ENCODE assay signal across 25 mouse cellular contexts in the genomic region with DNA sequence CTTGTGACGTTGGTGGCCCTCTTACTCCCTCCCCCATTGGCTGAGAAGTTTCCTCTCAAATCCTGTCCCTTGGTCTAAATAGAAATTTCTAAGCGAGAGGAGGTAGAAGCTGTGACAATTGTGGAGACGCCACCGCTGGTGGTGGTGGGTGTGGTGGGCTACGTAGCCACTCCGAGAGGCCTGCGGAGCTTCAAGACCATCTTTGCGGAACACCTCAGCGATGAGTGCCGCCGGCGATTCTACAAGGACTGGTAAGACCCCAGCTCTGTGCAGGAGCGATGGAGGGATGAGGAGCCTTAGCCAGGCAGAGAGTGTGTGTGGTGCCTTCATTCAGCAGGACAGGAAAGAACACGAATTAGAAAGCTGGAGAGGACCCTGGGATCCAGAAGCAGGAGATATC. TPM values are rescaled to one million over a fixed set of nuclear protein-coding genes. Genes with fewer than 3 reads are reported as not detected.
DNase-seq lines count a peak whose midpoint lies in the region; ATAC-seq and TF ChIP-seq lines count a peak whose summit lies in the region.
"Had no signal": no experiment of that assay in that cellular context is flagged by ENCODE, and none has a peak within 500 bp of the region (broad histone marks: within the 10 kb centered on the region; RNA-seq: fewer than 3 reads in every experiment).

No protein-coding gene starts in this region.

- no peak overlapping the region for H3K9ac ChIP-seq in kidney, embryonic 16.5 days (replicated peaks; ENCODE audit: low read length)
- H3K9ac ChIP-seq: embryonic facial prominence, embryonic 13.5 days; embryonic facial prominence, embryonic 15.5 days; forebrain, embryonic 12.5 days had no signal

- H3K4me2 ChIP-seq in kidney, embryonic 16.5 days (replicated peaks; ENCODE audit: low read depth, low read length): no peak overlapping the region
- H3K4me2 ChIP-seq: embryonic facial prominence, embryonic 13.5 days; embryonic facial prominence, embryonic 15.5 days; forebrain, embryonic 12.5 days had no signal

- no peaks in the 10 kb centered on the region for H3K36me3 ChIP-seq in kidney, embryonic 16.5 days (ENCODE audit: insufficient read depth, low read length)
- H3K36me3 ChIP-seq: embryonic facial prominence, embryonic 13.5 days; embryonic facial prominence, embryonic 15.5 days; forebrain, embryonic 10.5 days; forebrain, embryonic 12.5 days had no signal

- 82% methylated on average over 14 of the region's 14 CpGs for whole genome bisulfite sequencing in kidney, embryonic 16.5 days

- peaks cover 3% of the 10 kb centered on the region for H3K4me1 ChIP-seq in kidney, embryonic 16.5 days (ENCODE audit: insufficient read depth, low read length)

- no peaks in the 10 kb centered on the region for H3K27me3 ChIP-seq in kidney, embryonic 16.5 days (ENCODE audit: insufficient read depth, low read length)
- H3K27me3 ChIP-seq: embryonic facial prominence, embryonic 13.5 days had no signal

- peak overlapping the region; percentile 78 for H3K4me3 ChIP-seq in gastrocnemius, adult 2 months
- no peak overlapping the region for H3K4me3 ChIP-seq in kidney, embryonic 16.5 days (ENCODE audit: low read length)
- H3K4me3 ChIP-seq: embryonic facial prominence, embryonic 13.5 days; embryonic facial prominence, embryonic 15.5 days; erythroblast, embryonic 14.5 days; forebrain, embryonic 10.5 days; forebrain, embryonic 12.5 days had no signal

- H3K9me3 ChIP-seq in kidney, embryonic 16.5 days (ENCODE audit: low read length): no peaks in the 10 kb centered on the region
- H3K9me3 ChIP-seq: embryonic facial prominence, embryonic 13.5 days; embryonic facial prominence, embryonic 15.5 days; forebrain, embryonic 10.5 days; forebrain, embryonic 12.5 days had no signal

- ATAC-seq in kidney, embryonic 16.5 days (ENCODE audit: low FRiP score, low TSS enrichment): no peak
- ATAC-seq: forebrain, embryonic 14.5 days; forebrain, embryonic 16.5 days had no signal

- no peak for TF ChIP-seq CTCF in gastrocnemius, adult 2 months (IDR thresholded peaks at IDR 0.05)

- intact Hi-C loops in gastrocnemius, adult 2 months (cut with DNase I): no loop called here

- DNase-seq in gastrocnemius, adult 2 months: no peak
- no peak for DNase-seq in gastrocnemius, adult 8-10 months (ENCODE audit: low spot score in 2 of 2)
- peak; percentile 6 for DNase-seq in kidney, postnatal 10 days
- DNase-seq in 416B (ENCODE audit: low read depth): peak; percentile 46
- DNase-seq: adrenal gland, adult 2 months; adrenal gland, postnatal 10 days; adrenal gland, postnatal 25 days; cerebellum, adult 11 months; cerebellum, adult 18-20 months; cerebellum, adult 8-10 months; cerebellum, adult 9-11 months; cerebellum, postnatal 14 days; cerebellum, postnatal 36 days; embryo, embryonic 11 days had no signal

- H3K27ac ChIP-seq in gastrocnemius, adult 2 months: peak overlapping the region; percentile 98
- no peak overlapping the region for H3K27ac ChIP-seq in kidney, embryonic 16.5 days (ENCODE audit: low read length)
- H3K27ac ChIP-seq: embryonic facial prominence, embryonic 13.5 days; embryonic facial prominence, embryonic 15.5 days; forebrain, embryonic 10.5 days; forebrain, embryonic 12.5 days had no signal

RNA-seq across cellular contexts. Expression of a gene that starts 3.2 kb away (rescaled TPM):
- 100 to 1,000 TPM; 753 to 889 TPM for total RNA-seq in gastrocnemius, adult 2 months (2021)
- total RNA-seq in gastrocnemius, adult 8-10 months (2022): 100 to 1,000 TPM; 757 to 827 (median 779) TPM
- polyA plus RNA-seq in kidney, embryonic 16.5 days (2015; fragmentation: Nextera tagmentation; extraction: Ambion mirVana): 0.15 TPM in 1 of 2 replicates, not detected in the other
- polyA plus RNA-seq: adrenal gland, adult 2 months; embryonic facial prominence, embryonic 11.5 days; embryonic facial prominence, embryonic 13.5 days; embryonic facial prominence, embryonic 15.5 days; erythroblast, embryonic 14.5 days; forebrain, embryonic 10.5 days; forebrain, embryonic 12.5 days; forebrain, embryonic 14.5 days; forebrain, embryonic 16.5 days had no signal

RNA-seq across cellular contexts. Expression of a gene that starts 5.7 kb away (rescaled TPM):
- total RNA-seq in gastrocnemius, adult 2 months (2021): 100 to 1,000 TPM; 165 to 220 TPM
- 100 to 1,000 TPM; 144 to 160 (median 145) TPM for total RNA-seq in gastrocnemius, adult 8-10 months (2022)
- polyA plus RNA-seq in kidney, embryonic 16.5 days (2015; fragmentation: Nextera tagmentation; extraction: Ambion mirVana): 33.3 and 33.8 TPM in 2 replicates

RNA-seq across cellular contexts. Expression of a gene that starts 6.5 kb away (rescaled TPM):
- 100 to 1,000 TPM; 367 to 608 TPM for total RNA-seq in gastrocnemius, adult 2 months (2021)
- total RNA-seq in gastrocnemius, adult 8-10 months (2022): 100 to 1,000 TPM; 409 to 503 (median 459) TPM
- 258 and 262 TPM in 2 replicates for polyA plus RNA-seq in kidney, embryonic 16.5 days (2015; fragmentation: Nextera tagmentation; extraction: Ambion mirVana)

RNA-seq across cellular contexts. Expression of a gene that starts 12.9 kb away (rescaled TPM):
- 100 to 1,000 TPM; 508 to 641 TPM for total RNA-seq in gastrocnemius, adult 2 months (2021)
- 100 to 1,000 TPM; 558 to 703 (median 654) TPM for total RNA-seq in gastrocnemius, adult 8-10 months (2022)
- 1,489 and 1,547 TPM in 2 replicates for polyA plus RNA-seq in kidney, embryonic 16.5 days (2015; fragmentation: Nextera tagmentation; extraction: Ambion mirVana)

RNA-seq across cellular contexts. Expression of a gene that starts 12.9 kb away (rescaled TPM):
- not detected for total RNA-seq in gastrocnemius, adult 2 months (2021)
- total RNA-seq in gastrocnemius, adult 8-10 months (2022): not detected
- polyA plus RNA-seq in kidney, embryonic 16.5 days (2015; fragmentation: Nextera tagmentation; extraction: Ambion mirVana): 0.26 TPM in 1 of 2 replicates, not detected in the other
- total RNA-seq: adrenal gland, adult 2 months; adrenal gland, postnatal 4 days; common myeloid progenitor, adult 5-6 weeks had no signal
- polyA plus RNA-seq: forebrain, embryonic 12.5 days; forebrain, embryonic 14.5 days; forebrain, embryonic 16.5 days had no signal

Comparison
In these comparisons a context has a peak if more than half of its experiments do, and no peak if none do; other contexts are left out.
1. DNase-seq: peak in kidney, postnatal 10 days (single experiment) and 416B (single experiment); none in gastrocnemius, adult 2 months (single experiment) and gastrocnemius, adult 8-10 months (0 of 2).